Mouse (Mus musculus) kidney, postnatal 0 days (tissue): ENCODE results near the gene Inpp5b. TPM values are rescaled to one million over a fixed set of nuclear protein-coding genes. Genes with fewer than 3 reads are reported as not detected.
A peak's percentile ranks its signal among the peaks of the same experiment; 100 is the strongest.

Experiments
- ATAC-seq: fragments of 200-750 bp; cut with Nextera tagmentation; replicated peaks from 2 replicates; pipeline ENCODE4 v1.8.0; 2017; ENCODE audit warnings: low read depth, moderate number of reproducible peaks, moderate TSS enrichment, moderate library complexity; ENCODE audit not compliant: low FRiP score
- DNase-seq: peaks from one replicate; pipeline ENCODE4 v3.0.0-alpha.2; 2016; ENCODE audit warnings: low spot score
- H3K27ac ChIP-seq: fragments of 300-500 bp; sonication (generic); 2 replicates; pipeline ENCODE4 v1.5.1; 2014; ENCODE audit warnings: mild to moderate bottlenecking
- H3K27me3 ChIP-seq: fragments of 300-500 bp; sonication (generic); 2 replicates; pipeline ENCODE4 v1.6.1; 2014; ENCODE audit warnings: low read length, mixed read lengths; ENCODE audit not compliant: insufficient read depth
- H3K36me3 ChIP-seq: fragments of 300-500 bp; sonication (generic); 2 replicates; pipeline ENCODE4 v1.6.1; 2014; ENCODE audit warnings: low read length, mixed read lengths; ENCODE audit not compliant: insufficient read depth
- H3K4me1 ChIP-seq: fragments of 300-500 bp; sonication (generic); replicated peaks from 2 replicates; pipeline ENCODE4 v1.6.1; 2014; ENCODE audit warnings: antibody characterized with exemption, low read length, mixed read lengths; ENCODE audit not compliant: insufficient read depth
- H3K4me2 ChIP-seq: fragments of 300-500 bp; sonication (generic); 2 replicates; pipeline ENCODE4 v1.6.1; 2014; ENCODE audit warnings: mild to moderate bottlenecking, low read length, moderate library complexity, mixed read lengths
- H3K4me3 ChIP-seq: fragments of 300-500 bp; sonication (generic); replicated peaks from 2 replicates; pipeline ENCODE4 v1.5.1; 2014; ENCODE audit warnings: low read depth, low read length
- H3K9ac ChIP-seq: fragments of 300-500 bp; sonication (generic); 2 replicates; pipeline ENCODE4 v1.6.1; 2014; ENCODE audit warnings: low read depth, low read length
- H3K9me3 ChIP-seq: fragments of 300-500 bp; sonication (generic); replicated peaks from 2 replicates; pipeline ENCODE4 v1.6.1; 2016; ENCODE audit warnings: low read length, inconsistent platforms, mixed read lengths
- CTCF ChIP-seq: IDR thresholded peaks from 2 replicates; pipeline ENCODE4 v1.5.1; 2016; ENCODE audit warnings: antibody characterized with exemption, low read depth, mild to moderate bottlenecking, moderate library complexity
- WGBS: fragments of 180-500 bp; shearing (Covaris S2); extraction: QIAGEN DNeasy Blood & Tissue Kit; methylation state at CpG from one replicate; pipeline ENCODE4 v1.1.7; 2014; 5-methylcytosine and 5-hydroxymethylcytosine counted together
- polyA plus RNA-seq: library from polyadenylated mRNA; unstranded; fragments of >200 nt; fragmentation: Nextera tagmentation; extraction: Ambion mirVana; gene quantifications from 2 replicates; pipeline ENCODE4 v1.2.1, GENCODE M21; 2015

Inpp5b gene
- polyA plus RNA-seq = 21.8 and 27.0 TPM in 2 replicates

- DNase-seq = peak; percentile 84
- Histone ChIP-seq H3K4me1 (no peaks in the 10 kb centered on the region), H3K4me2 (peak within 1 kb of the TSS; percentile 59), H3K9me3 (no peaks in the 10 kb centered on the region), H3K27me3 (no peaks in the 10 kb centered on the region), H3K36me3 (peaks cover 2% of the 10 kb centered on the region; the same call in 1 of the 2 replicates), H3K27ac (no peak within 1 kb of the TSS), H3K9ac (peak within 1 kb of the TSS; percentile 43), H3K4me3 (peak within 1 kb of the TSS; percentile 46)
- TF ChIP-seq CTCF = no peak
- ATAC-seq = peak; percentile 71
- 11% methylated on average over 25 of the region's 25 CpGs for WGBS
Measured at GRCm38 (mm10) chr4:124741376-124742343, at the start of gene Inpp5b. Gene Inpp5b (plus strand): TSS chr4:124741850.

GRCm38 (mm10) chr4:124692416-124692861 lies 49.2 kb upstream of the Inpp5b start:
- no peak for ATAC-seq
- 57% methylated on average over 3 of the region's 3 CpGs for WGBS

GRCm38 (mm10) chr4:124693135-124693894 lies 48.3 kb upstream of the Inpp5b start, which contains the start of gene Utp11:
Gene Utp11 (minus strand): TSS chr4:124693600.
- Histone ChIP-seq H3K27me3 (no peaks in the 10 kb centered on the region), H3K27ac (peak within 1 kb of the TSS; percentile 77), H3K36me3 (no peaks in the 10 kb centered on the region), H3K4me1 (0 out of 2 replicates have a peak, but pooled peaks cover 5% of the 10 kb centered on the region), H3K4me3 (peak within 1 kb of the TSS; percentile 74), H3K9me3 (no peaks in the 10 kb centered on the region), H3K4me2 (peak within 1 kb of the TSS; percentile 77), H3K9ac (peak within 1 kb of the TSS; percentile 83)
- WGBS = under 1% methylated on average over 43 of the region's 43 CpGs
- peak; percentile 98 for DNase-seq
- ATAC-seq = peak; percentile 96
- TF ChIP-seq CTCF = no peak

More at GRCm38 (mm10) chr4:124692416-124692861, 49.2 kb upstream of the Inpp5b start:
- Histone ChIP-seq H3K9me3 (no peaks in the 10 kb centered on the region), H3K36me3 (no peaks in the 10 kb centered on the region), H3K4me1 (0 out of 2 replicates have a peak, but pooled peaks cover 5% of the 10 kb centered on the region), H3K9ac (peak overlapping the region; percentile 83), H3K4me2 (peak overlapping the region; percentile 77), H3K27ac (no peak overlapping the region), H3K27me3 (no peaks in the 10 kb centered on the region), H3K4me3 (peak overlapping the region; percentile 74)
- TF ChIP-seq CTCF = no peak
- no peak for DNase-seq

GRCm38 (mm10) chr4:124694572-124694971 lies 47.1 kb upstream of the Inpp5b start:
- no peak overlapping the region for H3K4me3 ChIP-seq
- WGBS = 57% methylated on average over 2 of the region's 2 CpGs
- no peak for TF ChIP-seq CTCF
- H3K27me3 ChIP-seq = no peaks in the 10 kb centered on the region
- H3K9me3 ChIP-seq = no peaks in the 10 kb centered on the region
- ATAC-seq = no peak
- no peak for DNase-seq
- H3K9ac ChIP-seq = no peak overlapping the region
- no peaks in the 10 kb centered on the region for H3K36me3 ChIP-seq
- peaks cover 6% of the 10 kb centered on the region; the same call in 1 of the 2 replicates for H3K4me1 ChIP-seq
- H3K4me2 ChIP-seq = no peak overlapping the region
- H3K27ac ChIP-seq = no peak overlapping the region

GRCm38 (mm10) chr4:124695786-124696516 lies 45.7 kb upstream of the Inpp5b start:
- Histone ChIP-seq H3K9ac (0 out of 2 replicates have a peak overlapping the region, but pooled peaks have one; percentile 27), H3K4me1 (peaks cover 12% of the 10 kb centered on the region), H3K9me3 (no peaks in the 10 kb centered on the region), H3K27me3 (no peaks in the 10 kb centered on the region), H3K36me3 (no peaks in the 10 kb centered on the region), H3K27ac (no peak overlapping the region), H3K4me3 (no peak overlapping the region), H3K4me2 (peak overlapping the region; percentile 25; the same call in 1 of the 2 replicates)
- 10% methylated on average over 18 of the region's 18 CpGs for WGBS
- ATAC-seq = no peak
- DNase-seq = no peak
- no peak for TF ChIP-seq CTCF
